Mouse (Mus musculus) liver, adult 2 months (tissue): Measurements from ENCODE around the gene Plac9b.
"Not testable (repeated sequence)": the region's sequence is repeated elsewhere in the genome, so short reads cannot be mapped to it uniquely, and the experiment has no call there.

ENCODE experiments used
- CTCF ChIP-seq: fragments of 200-500 bp; IDR thresholded peaks from 2 replicates; pipeline ENCODE4 v1.5.1; 2011; ENCODE audit warnings: low read depth, low read length, control low read depth
- POLR2A ChIP-seq: fragments of 200-500 bp; IDR thresholded peaks from 2 replicates; pipeline ENCODE4 v1.6.1; 2011; ENCODE audit warnings: low read length, control low read depth; ENCODE audit not compliant: insufficient read depth; ENCODE audit errors: extremely low read depth

GRCm38 (mm10) chr14:26188361-26188760, 6.1 kb upstream of the Plac9b start:
- not testable (repeated sequence) for TF ChIP-seq POLR2A, CTCF
